Mouse (Mus musculus): ENCODE results near the gene Gm29609.

DNA sequence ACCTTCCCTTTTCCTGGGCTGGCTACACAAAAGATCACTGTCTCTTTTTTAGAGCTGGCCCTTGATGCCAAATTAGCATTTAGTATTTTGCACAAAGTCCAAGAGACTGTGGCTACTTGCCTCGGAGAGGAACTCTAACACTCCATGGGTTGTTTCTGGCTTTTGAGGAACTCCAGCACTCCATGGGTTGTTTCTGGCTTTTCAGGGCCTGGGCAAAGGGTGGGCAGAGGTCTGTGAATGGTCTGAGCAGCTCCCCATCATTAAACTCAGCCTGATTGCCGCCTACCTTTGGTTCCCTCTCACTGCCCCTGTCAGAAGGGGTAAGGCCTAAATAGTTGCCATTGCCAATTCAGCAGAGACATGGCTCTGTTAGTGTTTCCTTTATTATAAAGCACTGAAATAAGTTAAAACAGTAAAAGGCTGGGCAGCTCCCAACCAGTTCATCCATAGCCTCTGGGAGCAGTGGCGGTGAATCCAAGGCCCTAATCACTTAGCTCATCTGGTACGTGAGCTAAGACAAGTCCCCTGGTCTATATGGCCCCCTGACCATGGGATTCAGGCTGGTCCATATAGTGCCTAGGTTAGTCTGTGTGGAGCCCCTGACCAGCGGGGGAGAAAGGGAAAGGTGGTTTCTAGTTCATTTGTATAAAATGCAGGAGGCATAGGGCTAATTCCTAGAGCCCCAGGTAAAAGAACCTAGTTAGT is 19.1 kb upstream of the Gm29609 start:
- no peak for TF ChIP-seq CTCF (IDR thresholded peaks at IDR 0.05; ENCODE audit: insufficient read depth, low read depth, low read length)
- no peak for TF ChIP-seq POLR2A (IDR thresholded peaks at IDR 0.05; ENCODE audit: insufficient read depth, low read depth, low read length)
